8 mouse cellular contexts compared by ENCODE assay signal in the genomic region with DNA sequence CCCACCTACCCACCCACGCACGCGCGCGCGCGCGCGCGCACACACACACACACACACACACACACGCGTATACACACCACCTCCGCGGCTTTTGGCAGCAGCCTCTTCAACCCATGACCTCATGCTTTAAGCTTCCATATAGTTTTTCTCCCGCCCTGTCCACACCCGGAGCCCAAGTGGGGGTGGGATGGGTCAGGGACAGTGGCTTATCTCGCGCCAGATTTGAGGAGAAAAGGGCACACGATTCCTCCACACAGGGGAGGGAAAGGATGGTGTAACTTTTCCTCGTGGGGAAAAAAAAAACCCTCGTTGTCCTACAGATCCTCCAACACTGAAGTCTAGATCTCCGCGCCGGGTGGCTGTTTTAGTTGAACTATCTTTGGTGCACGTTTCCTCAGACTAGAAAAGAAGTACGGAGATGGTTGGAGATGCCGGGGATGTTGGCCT.
DNase-seq lines count a peak whose midpoint lies in the region; ATAC-seq and TF ChIP-seq lines count a peak whose summit lies in the region.

No protein-coding gene starts in this region.

- H3K27ac ChIP-seq in spleen, adult 2 months (ENCODE audit: insufficient read depth, low read length) = no peak overlapping the region
- H3K27ac ChIP-seq in heart, embryonic 14.5 days (replicated peaks in 1 of 2; ENCODE audit: control insufficient read depth in 1 of 2, insufficient read depth in 1 of 2, low read depth in 2 of 2, low read length in 2 of 2) = peak overlapping the region; percentile 75 to 97
- no peak overlapping the region for H3K27ac ChIP-seq in liver, embryonic 15.5 days (replicated peaks)
- H3K27ac ChIP-seq in stomach, embryonic 14.5 days (ENCODE audit: low read length) = peak overlapping the region; percentile 99; the same call in 1 of the 2 replicates

- DNase-seq in cerebellum, adult 9-10 months = peak; percentile 26
- DNase-seq in spleen, adult 2 months (ENCODE audit: low read depth in 1 of 2, low spot score in 2 of 2) = no peak
- DNase-seq in spleen, postnatal 14 days (ENCODE audit: low spot score in 2 of 2) = no peak
- DNase-seq in left cerebral cortex, postnatal 25 days (ENCODE audit: low spot score in 2 of 2) = no peak

- H3K9ac ChIP-seq in heart, embryonic 14.5 days (ENCODE audit: low read length) = peak overlapping the region; percentile 81
- H3K9ac ChIP-seq in liver, embryonic 15.5 days = no peak overlapping the region
- 0 out of 2 replicates have a peak overlapping the region, but pooled peaks have one; percentile 14 for H3K9ac ChIP-seq in stomach, embryonic 14.5 days (replicated peaks; ENCODE audit: low read depth, low read length)

- no peaks in the 10 kb centered on the region for H3K4me1 ChIP-seq in spleen, adult 2 months (ENCODE audit: control insufficient read depth, insufficient read depth, insufficient read length)
- H3K4me1 ChIP-seq in heart, embryonic 14.5 days (ENCODE audit: control insufficient read depth in 2 of 2, insufficient read depth in 2 of 2, low read length in 2 of 2) = peaks cover 6 to 17% of the 10 kb centered on the region in 2 experiments; a peak in 3 of 4 replicates
- peaks cover 28% of the 10 kb centered on the region for H3K4me1 ChIP-seq in liver, embryonic 15.5 days (replicated peaks)
- peaks cover 22% of the 10 kb centered on the region for H3K4me1 ChIP-seq in stomach, embryonic 14.5 days (ENCODE audit: control insufficient read depth, insufficient read depth, low read length)

- H3K27me3 ChIP-seq in spleen, adult 2 months (ENCODE audit: control insufficient read depth, insufficient read depth, low read length) = peaks cover 12% of the 10 kb centered on the region
- no peaks in the 10 kb centered on the region for H3K27me3 ChIP-seq in heart, embryonic 14.5 days (ENCODE audit: control insufficient read depth, insufficient read depth, low read length)
- peaks cover 51% of the 10 kb centered on the region for H3K27me3 ChIP-seq in liver, embryonic 15.5 days
- H3K27me3 ChIP-seq in stomach, embryonic 14.5 days (ENCODE audit: control insufficient read depth, insufficient read depth, low read length) = no peaks in the 10 kb centered on the region

- no peak for TF ChIP-seq POLR2A in spleen, adult 2 months (IDR thresholded peaks at IDR 0.05; ENCODE audit: low read depth, low read length)

- no peaks in the 10 kb centered on the region for H3K36me3 ChIP-seq in spleen, adult 2 months (ENCODE audit: control insufficient read depth, insufficient read depth, low read length)
- no peaks in the 10 kb centered on the region for H3K36me3 ChIP-seq in heart, embryonic 14.5 days (ENCODE audit: control insufficient read depth, insufficient read depth, low read length)
- no peaks in the 10 kb centered on the region for H3K36me3 ChIP-seq in liver, embryonic 15.5 days (replicated peaks)
- no peaks in the 10 kb centered on the region for H3K36me3 ChIP-seq in stomach, embryonic 14.5 days (ENCODE audit: control insufficient read depth, insufficient read depth, low read length)

- ATAC-seq in cerebellum, adult (ENCODE audit: insufficient number of reproducible peaks, low FRiP score, low TSS enrichment) = no peak
- no peak for ATAC-seq in heart, embryonic 14.5 days (ENCODE audit: insufficient number of reproducible peaks, insufficient read depth, low FRiP score, low read depth)
- no peak for ATAC-seq in liver, embryonic 15.5 days (ENCODE audit: insufficient read depth)
- no peak for ATAC-seq in stomach, embryonic 14.5 days (ENCODE audit: insufficient number of reproducible peaks, insufficient read depth, low FRiP score, low read depth)

- intact Hi-C loops in left cerebral cortex, postnatal 25 days (cut with DNase I) = no loop called here

- H3K4me3 ChIP-seq in spleen, adult 2 months (ENCODE audit: extremely low read depth, insufficient read depth, insufficient read length) = peak overlapping the region; percentile 70
- peak overlapping the region; percentile 75 to 79 for H3K4me3 ChIP-seq in heart, embryonic 14.5 days (ENCODE audit: control insufficient read depth in 1 of 2, insufficient read depth in 1 of 2, low read depth in 1 of 2, low read length in 2 of 2)
- H3K4me3 ChIP-seq in liver, embryonic 15.5 days (replicated peaks) = peak overlapping the region; percentile 59
- H3K4me3 ChIP-seq in stomach, embryonic 14.5 days (ENCODE audit: low read depth, low read length) = peak overlapping the region; percentile 70

- no peaks in the 10 kb centered on the region for H3K9me3 ChIP-seq in heart, embryonic 14.5 days (ENCODE audit: control insufficient read depth, low read length)
- no peaks in the 10 kb centered on the region for H3K9me3 ChIP-seq in liver, embryonic 15.5 days (replicated peaks)
- no peaks in the 10 kb centered on the region for H3K9me3 ChIP-seq in stomach, embryonic 14.5 days (ENCODE audit: control insufficient read depth, low read depth, low read length)

- 8% methylated on average over 27 of the region's 27 CpGs for WGBS in spleen, adult 2 months
- WGBS in heart, embryonic 14.5 days = under 1% methylated on average over 26 of the region's 27 CpGs
- WGBS in liver, embryonic 15.5 days (ENCODE audit: insufficient replicate concordance) = 2% methylated on average over 27 of the region's 27 CpGs
- 2% methylated on average over 27 of the region's 27 CpGs for WGBS in stomach, embryonic 14.5 days

- peak overlapping the region; percentile 96 for H3K4me2 ChIP-seq in heart, embryonic 14.5 days (ENCODE audit: low read length)
- H3K4me2 ChIP-seq in liver, embryonic 15.5 days = peak overlapping the region; percentile 82
- peak overlapping the region; percentile 65 for H3K4me2 ChIP-seq in stomach, embryonic 14.5 days (replicated peaks; ENCODE audit: low read depth, low read length)

- no peak for TF ChIP-seq CTCF in spleen, adult 2 months (IDR thresholded peaks at IDR 0.05; ENCODE audit: extremely low read depth, insufficient read depth, insufficient read length, insufficient replicate concordance)

Comparison
In these comparisons a context has a peak if more than half of its experiments do, and no peak if none do; other contexts are left out.
1. H3K27ac ChIP-seq: peak in heart, embryonic 14.5 days (2 of 2) and stomach, embryonic 14.5 days (single experiment); none in spleen, adult 2 months (single experiment) and liver, embryonic 15.5 days (single experiment).
2. Peak in every context shown above with its lines, with median percentiles within 50 percentile points of each other: H3K4me3 ChIP-seq and H3K4me2 ChIP-seq.